Mouse (Mus musculus): ENCODE measurements at regions not wholly inside any gene's neighbourhood (a gene's known extent, or its start where the extent isn't known, plus 50 kb on each side); places are given as distances from the start of the nearest gene placed in this dataset.

DNA sequence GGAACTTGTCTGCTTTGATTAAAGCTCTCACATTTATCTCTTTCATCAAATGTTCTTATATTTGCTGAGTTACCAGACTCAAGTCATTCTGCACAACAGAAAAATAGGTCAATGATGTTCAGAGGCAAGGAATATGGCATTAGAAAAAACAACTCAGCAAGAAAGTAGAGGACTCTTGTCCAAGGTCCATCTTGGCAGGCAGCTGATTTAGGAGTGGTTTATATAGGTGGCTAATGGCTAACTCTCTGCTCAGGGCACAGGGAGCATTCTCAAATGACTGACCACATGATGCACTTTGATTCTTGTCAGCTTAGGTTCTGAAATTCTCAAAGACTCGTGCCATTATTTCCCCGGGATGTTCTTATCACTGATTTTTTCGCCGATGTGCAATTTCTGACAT, 216.7 kb upstream of the Mmadhc start:
- WGBS: 92% methylated on average over 4 of the region's 4 CpGs
- no peak for ATAC-seq

DNA sequence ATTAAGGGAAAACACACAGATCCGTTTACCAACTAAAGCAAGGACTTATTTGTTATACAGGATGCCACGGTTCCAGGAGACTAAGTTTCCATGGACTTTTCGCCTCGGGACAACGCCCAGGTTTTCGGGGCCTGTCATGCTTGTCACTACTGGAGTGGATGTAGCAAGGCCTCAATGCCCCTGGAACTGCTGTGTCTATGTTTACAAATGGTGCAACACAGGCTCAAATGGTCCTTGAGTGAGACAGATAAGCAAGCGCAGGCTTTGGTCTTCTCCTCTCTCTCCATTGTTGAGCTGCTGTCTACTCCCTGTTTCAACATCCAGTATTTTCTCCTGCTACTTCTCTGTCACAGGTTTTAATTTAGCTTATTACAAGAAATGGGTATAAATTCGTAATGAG, 202.1 kb upstream of the Mmadhc start:
- Histone ChIP-seq H3K9ac (no peak overlapping the region), H3K4me2 (replicated peaks) (no peak overlapping the region), H3K27me3 (replicated peaks) (no peaks in the 10 kb centered on the region), H3K36me3 (no peaks in the 10 kb centered on the region), H3K4me1 (replicated peaks) (no peaks in the 10 kb centered on the region), H3K27ac (no peak overlapping the region), H3K4me3 (replicated peaks) (no peak overlapping the region), H3K9me3 (no peaks in the 10 kb centered on the region)
- ATAC-seq: no peak
- WGBS: 89% methylated on average over 8 of the region's 8 CpGs

More for the DNA sequence above, 216.7 kb upstream of the Mmadhc start:
- Histone ChIP-seq H3K36me3 (no peaks in the 10 kb centered on the region), H3K27ac (no peak overlapping the region), H3K4me1 (replicated peaks) (no peaks in the 10 kb centered on the region), H3K27me3 (replicated peaks) (no peaks in the 10 kb centered on the region), H3K4me3 (replicated peaks) (no peak overlapping the region), H3K9me3 (no peaks in the 10 kb centered on the region), H3K9ac (no peak overlapping the region), H3K4me2 (replicated peaks) (no peak overlapping the region)

DNA sequence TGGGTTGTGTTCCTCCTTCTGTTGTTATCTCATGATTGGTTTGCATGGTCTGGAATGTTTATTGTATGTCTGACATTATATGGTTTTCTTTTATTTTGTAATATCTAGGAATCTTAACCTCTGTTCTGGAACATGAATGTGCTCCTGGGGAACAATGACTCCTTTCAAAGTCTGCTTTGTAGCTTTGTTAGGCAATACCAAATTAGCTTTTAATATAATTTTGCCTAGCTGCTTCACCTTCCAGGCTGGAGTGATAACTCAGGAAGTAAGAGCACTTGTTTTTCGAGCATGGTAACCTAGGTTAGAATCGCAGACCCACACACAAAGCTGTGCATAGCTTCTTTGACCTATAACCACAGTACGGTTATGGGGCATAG, 199.4 kb upstream of the Mmadhc start:
- ATAC-seq: no peak
- no peak overlapping the region for H3K4me3 ChIP-seq (replicated peaks)
- H3K4me2 ChIP-seq (replicated peaks): no peak overlapping the region
- 84% methylated on average over 3 of the region's 3 CpGs for WGBS
- H3K9ac ChIP-seq: no peak overlapping the region
- H3K27ac ChIP-seq: no peak overlapping the region
- H3K36me3 ChIP-seq: no peaks in the 10 kb centered on the region
- no peaks in the 10 kb centered on the region for H3K9me3 ChIP-seq
- no peaks in the 10 kb centered on the region for H3K4me1 ChIP-seq (replicated peaks)
- no peaks in the 10 kb centered on the region for H3K27me3 ChIP-seq (replicated peaks)

DNA sequence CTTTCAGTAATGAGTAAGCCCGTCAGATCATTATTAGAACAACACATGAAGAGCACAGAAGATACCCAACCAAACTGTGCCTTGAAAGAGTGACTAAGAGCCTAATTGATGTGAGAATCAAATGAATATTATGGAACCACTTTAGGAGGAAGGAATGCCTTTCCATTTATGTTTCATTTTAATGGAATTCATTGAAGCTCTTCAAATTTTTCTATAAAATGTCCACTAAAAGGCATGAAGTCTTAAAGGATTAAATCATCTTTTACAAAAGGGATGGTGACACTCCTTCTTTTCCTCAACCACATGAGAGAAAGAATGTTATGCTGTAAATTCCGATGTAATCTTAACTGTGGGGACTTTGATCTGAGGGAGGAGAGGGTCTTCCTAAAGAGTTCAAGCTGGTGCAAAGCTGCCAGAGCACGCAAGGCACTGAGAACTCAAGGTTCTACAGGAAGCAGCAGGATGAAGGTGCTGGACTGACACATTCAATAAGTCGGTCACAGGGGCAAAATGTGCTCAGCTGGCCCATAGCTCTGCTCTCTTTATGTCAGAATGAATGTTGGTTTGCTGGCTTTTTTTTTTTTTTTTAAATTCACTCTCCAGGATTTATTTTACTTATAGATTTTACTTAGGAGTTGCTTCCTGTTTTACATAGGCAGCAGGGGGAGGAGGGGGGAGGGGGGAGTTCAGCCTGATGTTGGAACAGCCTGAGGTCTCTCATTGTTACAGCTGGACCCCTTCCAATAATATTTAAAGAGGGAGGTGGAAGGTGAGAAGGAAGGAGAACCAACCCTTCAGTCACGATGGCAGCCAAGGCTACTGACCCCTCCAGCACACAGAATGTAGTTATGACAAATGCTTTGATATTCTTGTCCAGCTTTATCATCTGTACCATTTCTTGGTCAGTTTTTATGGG, 198.8 kb upstream of the Mmadhc start:
- H3K4me3 ChIP-seq (replicated peaks): no peak overlapping the region
- H3K27ac ChIP-seq: no peak overlapping the region
- no peak; the same call in 1 of the 2 replicates for ATAC-seq
- no peaks in the 10 kb centered on the region for H3K9me3 ChIP-seq
- WGBS: 38% methylated on average over 5 of the region's 5 CpGs
- no peak overlapping the region for H3K9ac ChIP-seq
- H3K27me3 ChIP-seq (replicated peaks): no peaks in the 10 kb centered on the region
- no peaks in the 10 kb centered on the region for H3K36me3 ChIP-seq
- no peaks in the 10 kb centered on the region for H3K4me1 ChIP-seq (replicated peaks)
- H3K4me2 ChIP-seq (replicated peaks): no peak overlapping the region

DNA sequence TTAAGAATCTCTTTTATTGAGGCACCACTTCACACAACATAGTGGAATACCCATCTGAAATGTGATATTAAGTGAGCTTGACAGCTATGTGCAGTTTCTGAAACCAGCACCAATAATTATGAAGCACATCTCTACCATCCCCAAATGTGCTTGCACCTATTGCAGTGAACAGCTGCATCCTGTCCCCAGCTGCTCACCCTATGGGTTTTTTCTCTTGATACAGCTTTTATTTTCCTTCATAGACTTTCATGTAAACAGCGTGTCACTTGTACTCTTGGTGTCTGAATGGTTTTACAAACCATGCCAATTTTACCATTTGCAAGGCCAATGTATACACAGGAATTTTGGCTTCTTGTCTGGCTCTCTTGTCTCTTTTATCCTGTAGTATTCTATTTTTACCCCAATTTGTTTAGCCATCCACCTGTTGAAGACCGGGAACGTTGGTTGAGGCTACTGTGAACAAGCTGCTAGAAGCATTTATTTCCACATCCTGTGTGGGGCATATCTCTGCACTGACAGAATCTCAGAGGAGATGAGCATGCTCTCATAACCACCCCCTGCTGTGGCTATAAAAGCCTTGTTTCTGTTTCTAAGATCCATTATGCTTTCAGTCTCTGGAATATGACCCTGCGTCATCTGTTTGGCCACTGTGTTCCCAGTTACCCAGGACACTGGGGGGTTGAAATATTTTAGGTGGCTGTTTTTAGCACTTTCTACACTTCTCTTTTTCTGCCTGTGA, 197.2 kb upstream of the Mmadhc start:
- ATAC-seq: no peak
- no peak overlapping the region for H3K27ac ChIP-seq
- WGBS: 56% methylated on average over 4 of the region's 4 CpGs
- H3K27me3 ChIP-seq (replicated peaks): no peaks in the 10 kb centered on the region
- no peak overlapping the region for H3K9ac ChIP-seq
- no peaks in the 10 kb centered on the region for H3K36me3 ChIP-seq
- H3K4me2 ChIP-seq (replicated peaks): no peak overlapping the region
- H3K4me3 ChIP-seq (replicated peaks): no peak overlapping the region
- no peaks in the 10 kb centered on the region for H3K9me3 ChIP-seq
- H3K4me1 ChIP-seq (replicated peaks): no peaks in the 10 kb centered on the region

DNA sequence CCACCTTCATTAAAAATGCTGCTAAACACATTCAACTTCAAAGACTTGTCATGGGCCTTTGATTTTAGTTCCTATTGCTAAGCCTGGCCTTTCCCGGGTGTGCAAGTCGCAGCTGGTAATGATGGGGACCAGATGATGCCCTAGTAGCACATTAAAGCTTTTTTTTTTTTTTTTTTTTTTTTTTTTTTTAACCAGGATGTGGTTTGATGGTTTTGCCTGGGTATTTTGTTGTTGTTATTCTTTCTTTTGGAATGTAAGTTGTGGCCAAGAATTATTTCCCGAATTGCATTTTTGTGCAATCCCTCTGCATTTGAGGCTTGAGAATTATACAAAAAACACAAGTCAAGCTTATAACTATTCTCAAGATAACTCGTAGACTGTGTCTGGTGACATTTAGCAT, 167.2 kb upstream of the Mmadhc start:
- 86% methylated on average over 4 of the region's 4 CpGs for WGBS
- H3K27me3 ChIP-seq (replicated peaks): no peaks in the 10 kb centered on the region
- no peak overlapping the region for H3K9ac ChIP-seq
- H3K27ac ChIP-seq: no peak overlapping the region
- H3K4me3 ChIP-seq (replicated peaks): no peak overlapping the region
- H3K4me2 ChIP-seq (replicated peaks): no peak overlapping the region
- H3K9me3 ChIP-seq: no peaks in the 10 kb centered on the region
- ATAC-seq: no peak
- H3K36me3 ChIP-seq: no peaks in the 10 kb centered on the region
- H3K4me1 ChIP-seq (replicated peaks): no peaks in the 10 kb centered on the region

DNA sequence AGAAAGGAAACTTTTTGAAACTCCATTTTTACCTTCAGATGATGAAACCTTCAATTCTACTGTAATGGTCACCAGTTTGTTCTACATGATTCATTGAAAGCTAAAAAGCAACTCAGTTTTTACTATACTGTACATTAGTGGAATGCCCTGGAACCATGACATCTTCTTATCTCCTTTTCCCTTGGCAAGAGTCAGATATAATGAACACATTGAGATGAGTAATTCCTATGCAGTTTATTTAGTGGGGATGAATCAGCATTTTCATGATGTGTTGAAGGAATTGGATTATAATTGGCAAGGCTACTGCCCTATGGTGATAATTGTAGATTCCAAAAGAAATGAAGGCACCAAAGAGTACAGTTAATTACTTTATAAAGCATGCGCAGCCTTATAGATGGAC, 165.8 kb upstream of the Mmadhc start:
- ATAC-seq: no peak
- Histone ChIP-seq H3K4me1 (replicated peaks) (no peaks in the 10 kb centered on the region), H3K27ac (no peak overlapping the region), H3K4me2 (replicated peaks) (no peak overlapping the region), H3K9me3 (no peaks in the 10 kb centered on the region), H3K9ac (no peak overlapping the region), H3K27me3 (replicated peaks) (no peaks in the 10 kb centered on the region), H3K4me3 (replicated peaks) (no peak overlapping the region), H3K36me3 (no peaks in the 10 kb centered on the region)
- WGBS: 100% methylated on average over 1 of the region's 1 CpGs

DNA sequence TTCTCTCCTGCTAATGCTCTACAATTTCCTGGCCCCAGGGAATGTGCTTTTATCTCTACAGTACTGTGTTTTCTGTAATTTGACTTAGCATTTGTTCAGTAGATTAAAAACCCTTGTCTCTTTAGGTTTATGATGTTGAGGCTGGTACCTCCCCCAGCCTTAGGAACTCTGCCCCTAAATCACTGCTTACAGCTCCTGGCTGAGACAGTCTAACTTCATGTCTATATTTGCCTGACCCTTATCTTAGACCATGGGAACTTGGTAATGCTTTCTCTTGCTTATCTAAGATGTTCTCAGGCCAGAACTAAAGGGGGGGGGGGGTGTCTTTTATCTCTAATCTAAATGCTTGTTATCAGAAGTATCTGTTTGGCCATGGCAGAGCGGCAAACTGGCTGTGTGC, 160.1 kb upstream of the Mmadhc start:
- Histone ChIP-seq H3K4me2 (replicated peaks) (no peak overlapping the region), H3K27me3 (replicated peaks) (no peaks in the 10 kb centered on the region), H3K36me3 (no peaks in the 10 kb centered on the region), H3K9me3 (no peaks in the 10 kb centered on the region), H3K27ac (no peak overlapping the region), H3K4me1 (replicated peaks) (0 out of 2 replicates have a peak, but pooled peaks cover 4% of the 10 kb centered on the region), H3K4me3 (replicated peaks) (no peak overlapping the region), H3K9ac (no peak overlapping the region)
- peak; percentile 43; the same call in 1 of the 2 replicates for ATAC-seq
- WGBS: 55% methylated on average over 1 of the region's 1 CpGs

DNA sequence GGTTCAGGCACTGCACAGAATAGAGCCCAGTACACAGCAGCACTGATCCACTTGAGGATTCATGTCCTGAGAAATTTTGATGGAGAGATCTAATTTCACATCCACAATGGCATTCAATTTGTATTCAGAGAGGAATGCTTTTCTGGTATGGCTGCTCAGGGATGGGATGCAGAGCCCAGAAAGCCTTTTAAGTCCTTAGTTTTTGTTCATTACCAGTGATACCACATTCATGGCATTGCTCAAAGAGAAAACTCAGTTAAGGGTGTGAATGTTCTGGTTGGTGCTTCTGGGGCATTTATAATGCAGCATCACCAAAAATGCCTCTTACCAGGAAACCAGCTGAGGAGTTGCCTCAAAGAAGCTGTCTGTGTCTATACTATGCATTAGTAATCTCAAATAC, 151.5 kb upstream of the Mmadhc start:
- H3K4me1 ChIP-seq (replicated peaks): no peaks in the 10 kb centered on the region
- no peaks in the 10 kb centered on the region for H3K36me3 ChIP-seq
- H3K4me2 ChIP-seq (replicated peaks): no peak overlapping the region
- H3K27me3 ChIP-seq (replicated peaks): no peaks in the 10 kb centered on the region
- H3K9me3 ChIP-seq: no peaks in the 10 kb centered on the region
- no peak overlapping the region for H3K4me3 ChIP-seq (replicated peaks)
- no peak for ATAC-seq
- H3K9ac ChIP-seq: no peak overlapping the region
- no peak overlapping the region for H3K27ac ChIP-seq

DNA sequence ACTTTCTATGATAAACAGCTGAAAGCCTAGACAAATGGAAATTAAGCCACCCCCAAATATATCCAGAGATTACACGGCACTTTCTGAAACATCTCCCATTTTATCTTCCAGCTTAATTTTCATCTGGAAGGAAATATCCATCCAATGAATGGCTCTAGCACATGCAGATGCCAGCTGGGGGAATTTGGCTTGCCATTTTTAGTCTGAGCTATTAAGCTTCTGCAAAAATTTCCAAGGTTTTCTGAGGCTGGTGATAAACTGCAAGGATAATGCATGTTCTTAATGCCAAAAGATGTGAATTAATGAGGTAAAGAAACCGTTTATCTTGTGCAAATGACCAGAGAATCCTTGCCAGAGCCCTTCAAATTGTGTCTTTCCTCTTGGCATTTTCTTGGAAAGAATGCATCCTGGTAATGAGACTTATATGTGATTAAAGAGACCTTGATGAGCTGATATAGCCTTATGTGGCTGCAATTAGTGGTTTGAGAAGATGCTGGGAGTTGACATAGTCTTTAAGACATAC, 149.4 kb upstream of the Mmadhc start:
- no peaks in the 10 kb centered on the region for H3K27me3 ChIP-seq (replicated peaks)
- no peak overlapping the region for H3K4me2 ChIP-seq (replicated peaks)
- H3K9me3 ChIP-seq: no peaks in the 10 kb centered on the region
- no peaks in the 10 kb centered on the region for H3K4me1 ChIP-seq (replicated peaks)
- H3K4me3 ChIP-seq (replicated peaks): no peak overlapping the region
- H3K9ac ChIP-seq: no peak overlapping the region
- 68% methylated on average over 2 of the region's 2 CpGs for WGBS
- no peak overlapping the region for H3K27ac ChIP-seq
- H3K36me3 ChIP-seq: no peaks in the 10 kb centered on the region
- ATAC-seq: no peak

DNA sequence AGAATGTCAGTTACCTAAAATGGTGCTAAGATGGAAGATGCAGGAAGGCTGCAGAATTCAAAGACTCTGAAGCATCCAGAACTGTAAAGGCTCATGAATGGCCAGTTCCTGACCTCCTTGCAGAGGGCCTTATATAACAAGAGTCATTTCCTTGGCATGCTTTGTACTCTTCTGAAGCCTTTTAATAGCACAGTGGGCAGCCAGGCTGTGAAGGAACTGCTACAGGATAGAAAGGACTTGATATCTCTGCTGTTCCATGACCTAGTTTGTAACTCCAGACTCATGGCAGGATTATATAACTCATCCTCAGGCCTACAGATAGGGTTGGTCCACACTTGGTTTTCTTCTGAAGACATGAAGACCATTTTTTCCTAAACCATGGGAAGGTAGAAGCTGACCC, 143.7 kb upstream of the Mmadhc start:
- Histone ChIP-seq H3K36me3 (no peaks in the 10 kb centered on the region), H3K27me3 (replicated peaks) (no peaks in the 10 kb centered on the region), H3K4me2 (replicated peaks) (no peak overlapping the region), H3K27ac (no peak overlapping the region), H3K9me3 (no peaks in the 10 kb centered on the region), H3K4me3 (replicated peaks) (no peak overlapping the region), H3K4me1 (replicated peaks) (no peaks in the 10 kb centered on the region), H3K9ac (no peak overlapping the region)
- ATAC-seq: no peak

DNA sequence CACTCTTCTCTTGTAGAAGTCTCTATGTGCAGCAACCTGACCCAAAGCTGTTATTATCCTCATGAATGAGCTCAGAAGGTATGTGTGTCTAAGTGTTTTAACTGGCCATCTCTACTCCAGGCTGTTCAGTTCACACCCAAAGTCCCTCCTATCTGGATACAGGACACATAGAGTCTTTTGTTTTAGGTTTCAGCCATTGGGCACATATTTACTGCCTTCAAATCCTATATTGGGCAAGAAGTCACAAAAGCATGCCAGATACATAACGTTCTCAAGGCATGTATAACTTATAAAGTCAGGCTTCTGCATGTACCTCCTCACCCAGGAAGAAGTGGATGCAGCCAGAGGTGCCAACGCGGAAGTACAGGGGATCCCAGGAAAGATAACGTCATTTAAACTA, 136.6 kb upstream of the Mmadhc start:
- no peak overlapping the region for H3K9ac ChIP-seq

More for the DNA sequence above, 136.6 kb upstream of the Mmadhc start:
- no peak for ATAC-seq
- Histone ChIP-seq H3K4me2 (replicated peaks) (no peak overlapping the region), H3K27ac (no peak overlapping the region), H3K4me1 (replicated peaks) (no peaks in the 10 kb centered on the region), H3K4me3 (replicated peaks) (no peak overlapping the region), H3K9me3 (no peaks in the 10 kb centered on the region), H3K27me3 (replicated peaks) (no peaks in the 10 kb centered on the region), H3K36me3 (no peaks in the 10 kb centered on the region)
- WGBS: 88% methylated on average over 4 of the region's 4 CpGs
